Mouse (Mus musculus): ENCODE measurements around the gene Paip2b. TPM values are rescaled to one million over a fixed set of nuclear protein-coding genes. Genes with fewer than 3 reads are reported as not detected.

The Paip2b gene
- total and polyA plus RNA-seq, 3 experiments: 26.7 to 36.3 (median 30.9) TPM

DNA sequence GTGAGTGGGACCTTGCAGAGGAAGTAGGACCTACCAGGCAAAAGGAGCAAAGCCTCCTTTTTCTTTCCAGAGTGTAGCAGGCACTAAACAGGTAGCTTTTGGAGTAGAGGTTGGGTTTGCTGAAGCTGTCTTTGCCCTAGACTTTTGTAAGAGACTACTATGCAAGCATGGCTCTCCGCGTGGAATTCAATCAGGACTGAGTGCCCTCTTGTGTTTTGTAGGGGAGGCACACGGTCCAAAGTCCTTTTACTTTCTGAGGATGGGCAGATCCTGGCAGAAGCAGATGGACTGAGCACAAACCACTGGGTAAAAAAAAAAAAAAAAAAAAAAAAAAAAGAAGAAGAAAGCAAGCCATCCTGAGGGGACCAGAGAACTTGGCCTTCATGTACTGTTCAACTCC lies 34.9 kb downstream of the Paip2b start:
- Histone ChIP-seq H3K79me2 (replicated peaks; ENCODE audit: control insufficient read depth, extremely low read depth, insufficient read depth, poor library complexity, severe bottlenecking) (no peaks in the 10 kb centered on the region), H3K36me3 (replicated peaks in 1 of 2; ENCODE audit: control insufficient read depth in 1 of 2, insufficient read depth in 1 of 2, low read length in 1 of 2) (peaks cover 25 to 36% of the 10 kb centered on the region in 2 experiments), H3K9me3 (replicated peaks; ENCODE audit: low read length) (no peaks in the 10 kb centered on the region), H3K27me3 (replicated peaks) (peaks cover 2% of the 10 kb centered on the region), H3K4me2 (ENCODE audit: insufficient read depth, low read depth, poor library complexity, severe bottlenecking) (no peak overlapping the region), H3K27ac (ENCODE audit: insufficient read depth, low read depth) (no peak overlapping the region), H3K9ac (ENCODE audit: insufficient read depth, low read depth) (no peak overlapping the region), H3K4me3 (replicated peaks in 1 of 3; ENCODE audit: low read depth in 2 of 3, low read length in 2 of 3, poor library complexity in 1 of 3) (no peak overlapping the region), H3K4me1 (ENCODE audit: control insufficient read depth in 1 of 2, insufficient read depth in 2 of 2) (peaks cover 7 to 37% of the 10 kb centered on the region in 2 experiments)
- dilution Hi-C loops (cut with MboI; ENCODE audit: extremely low pct_ligation_motif_present, extremely low pct_unique_long_range_greater_than_20kb, low sequenced_read_pairs): no loop called here
- TF ChIP-seq JUN (IDR thresholded peaks at IDR 0.05; ENCODE audit: insufficient read depth, low read depth, low read length) (no peak), ETS1 (conservative IDR thresholded peaks at IDR 0.05; ENCODE audit: low read depth, low read length) (no peak), POLR2A (IDR thresholded peaks at IDR 0.05; ENCODE audit: low read depth, low read length) (no peak), MAFK (IDR thresholded peaks at IDR 0.05; ENCODE audit: insufficient replicate concordance, low read length) (no peak), NRF1 (IDR thresholded peaks at IDR 0.05; ENCODE audit: low read depth, low read length) (no peak), TBP (conservative IDR thresholded peaks at IDR 0.05; ENCODE audit: low read depth, low read length) (no peak), RCOR1 (conservative IDR thresholded peaks at IDR 0.05; ENCODE audit: low read depth, low read length) (no peak)
- DNase-seq (ENCODE audit: extremely low read depth): no peak
- in situ Hi-C loops (cut with MboI; ENCODE audit: low pct_ligation_motif_present, low pct_unique_long_range_greater_than_20kb, low sequenced_read_pairs): no loop called here

DNA sequence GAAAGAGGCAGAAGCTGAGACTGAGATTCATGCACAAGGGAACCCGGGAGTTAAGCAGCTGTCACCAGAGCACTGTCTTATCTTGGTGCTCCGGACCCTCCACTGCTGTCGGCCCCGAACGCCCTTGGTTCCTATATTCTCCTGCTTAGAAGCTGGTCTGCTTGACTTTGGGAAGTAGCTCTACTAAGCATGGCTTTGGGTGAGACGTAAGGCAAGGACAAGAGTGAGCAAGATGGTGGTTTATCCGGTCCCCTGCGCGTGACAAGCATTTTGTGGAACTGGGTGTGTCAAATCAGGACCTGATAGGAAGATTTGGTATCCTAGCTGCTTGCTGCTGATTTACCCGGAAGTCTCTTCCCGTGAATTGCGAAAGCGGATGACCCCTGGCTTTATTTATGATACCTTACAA lies 36.0 kb downstream of the Paip2b start:
- Histone ChIP-seq H3K4me2 (ENCODE audit: insufficient read depth, low read depth, poor library complexity, severe bottlenecking) (peak overlapping the region; percentile 52), H3K9me3 (replicated peaks; ENCODE audit: low read length) (no peaks in the 10 kb centered on the region), H3K4me1 (ENCODE audit: control insufficient read depth in 1 of 2, insufficient read depth in 2 of 2) (peaks cover 17 to 48% of the 10 kb centered on the region in 2 experiments), H3K9ac (ENCODE audit: insufficient read depth, low read depth) (peak overlapping the region; percentile 52), H3K36me3 (replicated peaks in 1 of 2; ENCODE audit: control insufficient read depth in 1 of 2, insufficient read depth in 1 of 2, low read length in 1 of 2) (peaks cover 15 to 24% of the 10 kb centered on the region in 2 experiments), H3K4me3 (replicated peaks in 1 of 3; ENCODE audit: low read depth in 2 of 3, low read length in 2 of 3, poor library complexity in 1 of 3) (peak overlapping the region; percentile 53 to 91 (median 80)), H3K79me2 (replicated peaks; ENCODE audit: control insufficient read depth, extremely low read depth, insufficient read depth, poor library complexity, severe bottlenecking) (no peaks in the 10 kb centered on the region), H3K27me3 (replicated peaks) (peaks cover 2% of the 10 kb centered on the region), H3K27ac (ENCODE audit: insufficient read depth, low read depth) (peak overlapping the region; percentile 82)
- in situ Hi-C loops (cut with MboI; ENCODE audit: low pct_ligation_motif_present, low pct_unique_long_range_greater_than_20kb, low sequenced_read_pairs): no loop called here
- DNase-seq (ENCODE audit: extremely low read depth): peak; percentile 48
- dilution Hi-C loops (cut with MboI; ENCODE audit: extremely low pct_ligation_motif_present, extremely low pct_unique_long_range_greater_than_20kb, low sequenced_read_pairs): no loop called here
- no peak for TF ChIP-seq POLR2A (IDR thresholded peaks at IDR 0.05; ENCODE audit: low read depth, low read length)

- Histone ChIP-seq H3K9me3 (replicated peaks; ENCODE audit: low read length) (no peaks in the 10 kb centered on the region), H3K79me2 (replicated peaks; ENCODE audit: control insufficient read depth, extremely low read depth, insufficient read depth, poor library complexity, severe bottlenecking) (no peaks in the 10 kb centered on the region), H3K4me3 (replicated peaks in 1 of 3; ENCODE audit: low read depth in 2 of 3, low read length in 2 of 3, poor library complexity in 1 of 3) (peak within 1 kb of the TSS; percentile 53 to 91 (median 80)), H3K27me3 (replicated peaks) (peaks cover 2% of the 10 kb centered on the region), H3K27ac (ENCODE audit: insufficient read depth, low read depth) (peak within 1 kb of the TSS; percentile 82), H3K4me1 (ENCODE audit: control insufficient read depth in 1 of 2, insufficient read depth in 2 of 2) (peaks cover 17 to 52% of the 10 kb centered on the region in 2 experiments), H3K4me2 (ENCODE audit: insufficient read depth, low read depth, poor library complexity, severe bottlenecking) (peak within 1 kb of the TSS; percentile 89), H3K36me3 (replicated peaks in 1 of 2; ENCODE audit: control insufficient read depth in 1 of 2, insufficient read depth in 1 of 2, low read length in 1 of 2) (peaks cover 11 to 18% of the 10 kb centered on the region in 2 experiments), H3K9ac (ENCODE audit: insufficient read depth, low read depth) (peak within 1 kb of the TSS; percentile 77)
- dilution Hi-C loops (cut with MboI; ENCODE audit: extremely low pct_ligation_motif_present, extremely low pct_unique_long_range_greater_than_20kb, low sequenced_read_pairs): no loop called here
- peak; percentile 95 for DNase-seq (ENCODE audit: extremely low read depth)
- in situ Hi-C loops (cut with MboI; ENCODE audit: low pct_ligation_motif_present, low pct_unique_long_range_greater_than_20kb, low sequenced_read_pairs): no loop called here
- TF ChIP-seq UBTF (IDR thresholded peaks at IDR 0.05; ENCODE audit: low read depth, low read length) (no peak), RCOR1 (conservative IDR thresholded peaks at IDR 0.05; ENCODE audit: low read depth, low read length) (no peak), NRF1 (IDR thresholded peaks at IDR 0.05; ENCODE audit: low read depth, low read length) (peak; percentile 93), IRF4 (IDR thresholded peaks at IDR 0.05; ENCODE audit: low read depth, low read length) (peak; percentile 29; the same call in 1 of the 2 replicates), POLR2AphosphoS2 (IDR thresholded peaks at IDR 0.05; ENCODE audit: low read depth, low read length) (peak; percentile 82), GABPA (IDR thresholded peaks at IDR 0.05; ENCODE audit: insufficient replicate concordance, low read depth, low read length) (no peak), CTCF (conservative IDR thresholded peaks at IDR 0.05 in 1 of 2, IDR thresholded peaks at IDR 0.05 in 1 of 2; ENCODE audit: low read depth in 2 of 2, low read length in 2 of 2) (no peak), ZNF384 (IDR thresholded peaks at IDR 0.05; ENCODE audit: low read depth, low read length) (peak; percentile 83), JUND (conservative IDR thresholded peaks at IDR 0.05; ENCODE audit: low read depth, low read length) (no peak), PAX5 (IDR thresholded peaks at IDR 0.05; ENCODE audit: low read length) (no peak), POLR2A (IDR thresholded peaks at IDR 0.05; ENCODE audit: low read depth, low read length) (peak; percentile 89), TCF12 (IDR thresholded peaks at IDR 0.05; ENCODE audit: low read depth, low read length) (peak; percentile 86; the same call in 1 of the 2 replicates), KAT2A (IDR thresholded peaks at IDR 0.05; ENCODE audit: insufficient replicate concordance, low read length) (peak; percentile 80; the same call in 1 of the 2 replicates), ZKSCAN1 (IDR thresholded peaks at IDR 0.05; ENCODE audit: borderline replicate concordance, low read depth, low read length) (no peak), MYC (IDR thresholded peaks at IDR 0.05; ENCODE audit: low read depth, low read length) (0 out of 2 replicates have a peak, but pooled peaks have one; percentile 27), TBP (conservative IDR thresholded peaks at IDR 0.05; ENCODE audit: low read depth, low read length) (peak; percentile 77; the same call in 1 of the 2 replicates), ETS1 (conservative IDR thresholded peaks at IDR 0.05; ENCODE audit: low read depth, low read length) (no peak), CHD1 (IDR thresholded peaks at IDR 0.05; ENCODE audit: low read depth, low read length) (no peak), CHD2 (IDR thresholded peaks at IDR 0.05; ENCODE audit: low read length) (no peak; the same call in 1 of the 2 replicates), ZMIZ1 (IDR thresholded peaks at IDR 0.05; ENCODE audit: low read depth, low read length) (peak; percentile 75), E2F4 (IDR thresholded peaks at IDR 0.05; ENCODE audit: insufficient replicate concordance, low read depth, low read length) (peak; percentile 94), SIN3A (IDR thresholded peaks at IDR 0.05; ENCODE audit: low read length) (peak; percentile 90)
Measured at GRCm38 (mm10) chr6:83794760-83795296, 36.7 kb downstream of the Paip2b start, which contains the start of gene Nagk. TSS of gene Nagk (plus strand) at chr6:83794982.
